24 mouse cellular contexts compared by ENCODE assay signal in the genomic region with DNA sequence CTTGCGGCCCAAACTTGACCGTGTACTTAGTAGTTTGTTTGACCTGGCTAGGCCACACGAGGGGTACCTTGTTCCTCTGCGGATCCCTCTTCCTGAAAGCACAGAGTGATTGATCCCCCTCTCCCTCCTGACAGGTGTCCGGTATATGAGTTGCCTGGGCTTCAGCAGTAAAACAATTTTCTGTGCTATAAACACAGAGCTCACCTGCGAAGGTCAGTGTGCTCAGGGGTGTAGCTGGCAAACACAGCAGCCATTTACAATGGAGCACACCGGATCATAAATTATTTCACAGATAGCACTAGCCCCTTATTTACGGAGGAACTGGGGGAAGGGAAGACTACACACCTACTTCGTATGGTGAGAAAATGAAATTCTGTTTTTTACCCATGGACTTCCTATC.
"Had no signal": no experiment of that assay in that cellular context is flagged by ENCODE, and none has a peak within 500 bp of the region (broad histone marks: within the 10 kb centered on the region; RNA-seq: fewer than 3 reads in every experiment).

No protein-coding gene starts in this region.

- H3K27me3 ChIP-seq: hindbrain, embryonic 12.5 days; limb, embryonic 13.5 days; liver, embryonic 13.5 days; liver, embryonic 15.5 days had no signal

- ATAC-seq: hindbrain, embryonic 16.5 days; inflammation-experienced regulatory T-cells, adult 6 months had no signal

- DNase-seq: gastrocnemius, postnatal 14 days; gastrocnemius, postnatal 36 days; heart, adult 11 months; heart, adult 2 months; heart, postnatal 10 days; heart, postnatal 4 days; kidney, adult 18-20 months; kidney, adult 8-10 months; kidney, postnatal 10 days; kidney, postnatal 25 days; kidney, postnatal 4 days; layer of hippocampus, adult 9-11 months; layer of hippocampus, postnatal 36 days; left cerebral cortex, postnatal 4 days; liver, embryonic 13.5 days had no signal

- H3K36me3 ChIP-seq: hindbrain, embryonic 10.5 days; hindbrain, embryonic 12.5 days; limb, embryonic 13.5 days; limb, embryonic 15.5 days; liver, embryonic 13.5 days; liver, embryonic 15.5 days had no signal

- H3K27ac ChIP-seq: heart, adult 2 months; hindbrain, embryonic 10.5 days; hindbrain, embryonic 12.5 days; hindbrain, embryonic 14.5 days; limb, embryonic 13.5 days; limb, embryonic 15.5 days; liver, embryonic 13.5 days; liver, embryonic 15.5 days had no signal

- H3K9ac ChIP-seq: hindbrain, embryonic 12.5 days; hindbrain, embryonic 14.5 days; limb, embryonic 13.5 days; limb, embryonic 15.5 days; liver, embryonic 13.5 days; liver, embryonic 15.5 days had no signal

- H3K4me2 ChIP-seq: heart, embryonic 11.5 days; hindbrain, embryonic 12.5 days; hindbrain, embryonic 14.5 days; limb, embryonic 13.5 days; limb, embryonic 15.5 days; liver, embryonic 13.5 days; liver, embryonic 15.5 days had no signal

- H3K4me3 ChIP-seq: heart, adult 2 months; hindbrain, embryonic 10.5 days; hindbrain, embryonic 12.5 days; limb, embryonic 13.5 days; limb, embryonic 15.5 days; liver, embryonic 13.5 days; liver, embryonic 15.5 days had no signal

- H3K4me1 ChIP-seq: hindbrain, embryonic 10.5 days; hindbrain, embryonic 12.5 days; limb, embryonic 13.5 days; limb, embryonic 15.5 days; liver, embryonic 13.5 days; liver, embryonic 15.5 days had no signal

- H3K9me3 ChIP-seq: hindbrain, embryonic 10.5 days; hindbrain, embryonic 12.5 days; limb, embryonic 13.5 days; limb, embryonic 15.5 days; liver, embryonic 13.5 days; liver, embryonic 15.5 days had no signal
